Mouse (Mus musculus): ENCODE measurements around the gene Xrcc4. TPM values are rescaled to one million over a fixed set of nuclear protein-coding genes. Genes with fewer than 3 reads are reported as not detected.
"Not testable (repeated sequence)": the region's sequence is repeated elsewhere in the genome, so short reads cannot be mapped to it uniquely, and the experiment has no call there.

Gene Xrcc4
- polyA plus RNA-seq (2015; fragmentation: Nextera tagmentation; extraction: Ambion mirVana): 14.2 and 16.2 TPM in 2 replicates

GRCm38 (mm10) chr13:90088962-90089824 lies at the start of gene Xrcc4, which contains the start of gene Tmem167:
Xrcc4 (minus strand) TSS chr13:90089608.
Tmem167 (plus strand) TSS chr13:90089123.
- WGBS: 3% methylated on average over 40 of the region's 41 CpGs
- peak within 1 kb of the TSS; percentile 78 for H3K27ac ChIP-seq
- H3K4me1 ChIP-seq: peaks cover 10% of the 10 kb centered on the region
- no peaks in the 10 kb centered on the region for H3K27me3 ChIP-seq
- peak within 1 kb of the TSS; percentile 88 for H3K9ac ChIP-seq
- no peaks in the 10 kb centered on the region for H3K9me3 ChIP-seq (replicated peaks)
- H3K36me3 ChIP-seq (ENCODE audit: poor library complexity, severe bottlenecking): peaks cover 5% of the 10 kb centered on the region; the same call in 1 of the 2 replicates
- ATAC-seq: peak; percentile 100
- peak within 1 kb of the TSS; percentile 81 for H3K4me2 ChIP-seq
- peak within 1 kb of the TSS; percentile 88 for H3K4me3 ChIP-seq

- Histone ChIP-seq H3K9ac (no peak overlapping the region), H3K27ac (peak overlapping the region; percentile 51), H3K4me3 (no peak overlapping the region), H3K36me3 (ENCODE audit: poor library complexity, severe bottlenecking) (no peaks in the 10 kb centered on the region), H3K4me2 (no peak overlapping the region), H3K4me1 (peaks cover 10% of the 10 kb centered on the region), H3K27me3 (no peaks in the 10 kb centered on the region), H3K9me3 (replicated peaks) (no peaks in the 10 kb centered on the region)
- 51% methylated on average over 3 of the region's 3 CpGs for WGBS
- peak; percentile 87 for ATAC-seq
Measured at GRCm38 (mm10) chr13:90136156-90136910, 46.9 kb upstream of the Xrcc4 start.

- Histone ChIP-seq H3K36me3 (ENCODE audit: poor library complexity, severe bottlenecking) (peaks cover 12% of the 10 kb centered on the region; the same call in 1 of the 2 replicates), H3K4me1 (no peaks in the 10 kb centered on the region), H3K27me3 (no peaks in the 10 kb centered on the region), H3K9me3 (replicated peaks) (no peaks in the 10 kb centered on the region), H3K27ac (no peak overlapping the region), H3K4me3 (no peak overlapping the region), H3K4me2 (no peak overlapping the region), H3K9ac (no peak overlapping the region)
- 88% methylated on average over 1 of the region's 1 CpGs for WGBS
- no peak for ATAC-seq
Measured at GRCm38 (mm10) chr13:90111681-90112080, 22.3 kb upstream of the Xrcc4 start.

- H3K27me3 ChIP-seq; ATAC-seq; H3K4me2 ChIP-seq; H3K9ac ChIP-seq; H3K4me3 ChIP-seq; H3K9me3 ChIP-seq (replicated peaks); H3K4me1 ChIP-seq; H3K27ac ChIP-seq: not testable (repeated sequence)
- WGBS: 95% methylated on average over 5 of the region's 5 CpGs
- H3K36me3 ChIP-seq (ENCODE audit: poor library complexity, severe bottlenecking): peaks cover 38% of the 10 kb centered on the region
Measured at GRCm38 (mm10) chr13:90108746-90109145, 19.3 kb upstream of the Xrcc4 start.

- no peak overlapping the region for H3K4me2 ChIP-seq
- no peak for ATAC-seq
- no peak overlapping the region for H3K27ac ChIP-seq
- no peaks in the 10 kb centered on the region for H3K27me3 ChIP-seq
- no peak overlapping the region for H3K9ac ChIP-seq
- H3K9me3 ChIP-seq (replicated peaks): no peaks in the 10 kb centered on the region
- WGBS: 91% methylated on average over 7 of the region's 7 CpGs
- no peaks in the 10 kb centered on the region for H3K4me1 ChIP-seq
- H3K36me3 ChIP-seq (ENCODE audit: poor library complexity, severe bottlenecking): peaks cover 50% of the 10 kb centered on the region
- no peak overlapping the region for H3K4me3 ChIP-seq
Measured at GRCm38 (mm10) chr13:90106139-90106538, 16.7 kb upstream of the Xrcc4 start.

GRCm38 (mm10) chr13:90101514-90101913 lies 12.1 kb upstream of the Xrcc4 start:
- ATAC-seq: no peak

GRCm38 (mm10) chr13:90089825-90090183 lies 396 bp upstream of the Xrcc4 start:
- Histone ChIP-seq H3K4me2 (peak overlapping the region; percentile 81), H3K4me3 (peak overlapping the region; percentile 88), H3K36me3 (ENCODE audit: poor library complexity, severe bottlenecking) (peaks cover 5% of the 10 kb centered on the region; the same call in 1 of the 2 replicates), H3K27me3 (no peaks in the 10 kb centered on the region), H3K27ac (peak overlapping the region; percentile 78), H3K9me3 (replicated peaks) (no peaks in the 10 kb centered on the region), H3K9ac (peak overlapping the region; percentile 88), H3K4me1 (peaks cover 10% of the 10 kb centered on the region)
- under 1% methylated on average over 27 of the region's 27 CpGs for WGBS
- peak; percentile 83 for ATAC-seq

More at GRCm38 (mm10) chr13:90101514-90101913, 12.1 kb upstream of the Xrcc4 start:
- no peaks in the 10 kb centered on the region for H3K9me3 ChIP-seq (replicated peaks)
- H3K4me1 ChIP-seq: no peaks in the 10 kb centered on the region
- H3K36me3 ChIP-seq (ENCODE audit: poor library complexity, severe bottlenecking): peaks cover 40% of the 10 kb centered on the region
- H3K4me3 ChIP-seq: no peak overlapping the region
- H3K27me3 ChIP-seq: no peaks in the 10 kb centered on the region
- H3K4me2 ChIP-seq: no peak overlapping the region
- H3K27ac ChIP-seq: no peak overlapping the region
- H3K9ac ChIP-seq: no peak overlapping the region

- H3K9ac ChIP-seq: no peak overlapping the region
- H3K4me2 ChIP-seq: no peak overlapping the region
- no peaks in the 10 kb centered on the region for H3K4me1 ChIP-seq
- no peaks in the 10 kb centered on the region for H3K36me3 ChIP-seq (ENCODE audit: poor library complexity, severe bottlenecking)
- H3K9me3 ChIP-seq (replicated peaks): no peaks in the 10 kb centered on the region
- H3K27me3 ChIP-seq: no peaks in the 10 kb centered on the region
- WGBS: 94% methylated on average over 1 of the region's 1 CpGs
- no peak for ATAC-seq
- no peak overlapping the region for H3K4me3 ChIP-seq
- no peak overlapping the region for H3K27ac ChIP-seq
Measured at GRCm38 (mm10) chr13:90061877-90062276, 27.5 kb downstream of the Xrcc4 start.

GRCm38 (mm10) chr13:90052408-90052807 lies 37.0 kb downstream of the Xrcc4 start:
- 78% methylated on average over 3 of the region's 3 CpGs for WGBS
- Histone ChIP-seq H3K9ac (no peak overlapping the region), H3K4me3 (no peak overlapping the region), H3K27me3 (no peaks in the 10 kb centered on the region), H3K27ac (no peak overlapping the region), H3K36me3 (ENCODE audit: poor library complexity, severe bottlenecking) (no peaks in the 10 kb centered on the region), H3K4me2 (no peak overlapping the region), H3K9me3 (replicated peaks) (no peaks in the 10 kb centered on the region), H3K4me1 (no peaks in the 10 kb centered on the region)
- ATAC-seq: no peak

GRCm38 (mm10) chr13:90051735-90052134 lies 37.7 kb downstream of the Xrcc4 start:
- no peak overlapping the region for H3K4me2 ChIP-seq
- no peak overlapping the region for H3K9ac ChIP-seq
- no peaks in the 10 kb centered on the region for H3K9me3 ChIP-seq (replicated peaks)
- H3K27ac ChIP-seq: no peak overlapping the region
- H3K4me3 ChIP-seq: no peak overlapping the region
- H3K27me3 ChIP-seq: no peaks in the 10 kb centered on the region
- 80% methylated on average over 6 of the region's 6 CpGs for WGBS
- H3K36me3 ChIP-seq (ENCODE audit: poor library complexity, severe bottlenecking): no peaks in the 10 kb centered on the region
- ATAC-seq: no peak
- H3K4me1 ChIP-seq: no peaks in the 10 kb centered on the region

- Histone ChIP-seq H3K27ac (no peak overlapping the region), H3K4me2 (no peak overlapping the region), H3K36me3 (ENCODE audit: poor library complexity, severe bottlenecking) (no peaks in the 10 kb centered on the region), H3K4me1 (no peaks in the 10 kb centered on the region), H3K9ac (no peak overlapping the region), H3K9me3 (replicated peaks) (no peaks in the 10 kb centered on the region), H3K4me3 (no peak overlapping the region), H3K27me3 (no peaks in the 10 kb centered on the region)
- no peak for ATAC-seq
- WGBS: 4% methylated on average over 2 of the region's 2 CpGs
Measured at GRCm38 (mm10) chr13:90039613-90040012, 49.8 kb downstream of the Xrcc4 start.

GRCm38 (mm10) chr13:90032977-90033376 lies 56.4 kb downstream of the Xrcc4 start:
- no peak for ATAC-seq

More at GRCm38 (mm10) chr13:90032977-90033376, 56.4 kb downstream of the Xrcc4 start:
- Histone ChIP-seq H3K9ac (no peak overlapping the region), H3K9me3 (replicated peaks) (no peaks in the 10 kb centered on the region), H3K27me3 (no peaks in the 10 kb centered on the region), H3K4me3 (no peak overlapping the region), H3K4me1 (peaks cover 6% of the 10 kb centered on the region), H3K4me2 (no peak overlapping the region), H3K27ac (no peak overlapping the region), H3K36me3 (ENCODE audit: poor library complexity, severe bottlenecking) (no peaks in the 10 kb centered on the region)
- WGBS: 62% methylated on average over 4 of the region's 4 CpGs

Data from forebrain, embryonic 13.5 days (tissue).